Comparison of ENCODE assay signal across 31 mouse cellular contexts in genomic region chr15:56016070-56016469, GRCm38 (mm10).
"Had no signal": no experiment of that assay in that cellular context is flagged by ENCODE, and none has a peak within 500 bp of the region (broad histone marks: within the 10 kb centered on the region; RNA-seq: fewer than 3 reads in every experiment).

No protein-coding gene starts in this region.

- H3K4me2 ChIP-seq: heart, embryonic 11.5 days; heart, embryonic 12.5 days; heart, embryonic 13.5 days; heart, embryonic 15.5 days; hindbrain, embryonic 12.5 days; hindbrain, embryonic 13.5 days; hindbrain, embryonic 14.5 days; hindbrain, embryonic 15.5 days; intestine, embryonic 15.5 days; kidney, embryonic 15.5 days had no signal

- H3K27me3 ChIP-seq: heart, embryonic 12.5 days; heart, embryonic 13.5 days; heart, embryonic 15.5 days; hindbrain, embryonic 12.5 days; hindbrain, embryonic 13.5 days; hindbrain, embryonic 15.5 days; intestine, embryonic 15.5 days; kidney, embryonic 15.5 days had no signal

- H3K9ac ChIP-seq: heart, embryonic 12.5 days; heart, embryonic 13.5 days; heart, embryonic 15.5 days; hindbrain, embryonic 12.5 days; hindbrain, embryonic 13.5 days; hindbrain, embryonic 14.5 days; hindbrain, embryonic 15.5 days; intestine, embryonic 15.5 days; kidney, embryonic 15.5 days had no signal

- DNase-seq: heart, postnatal 10 days; heart, postnatal 14 days; heart, postnatal 36 days; heart, postnatal 4 days; kidney, adult 11 months; kidney, adult 18-20 months; kidney, adult 2 months; kidney, adult 8-10 months; kidney, adult 9 months; kidney, postnatal 10 days; kidney, postnatal 14 days; kidney, postnatal 25 days; kidney, postnatal 36 days; kidney, postnatal 4 days; layer of hippocampus, adult 9-11 months; layer of hippocampus, postnatal 36 days had no signal

- H3K36me3 ChIP-seq: heart, embryonic 12.5 days; heart, embryonic 13.5 days; heart, embryonic 15.5 days; hindbrain, embryonic 10.5 days; hindbrain, embryonic 12.5 days; hindbrain, embryonic 13.5 days; hindbrain, embryonic 15.5 days; intestine, embryonic 15.5 days; kidney, embryonic 15.5 days had no signal

- H3K4me1 ChIP-seq: heart, embryonic 12.5 days; heart, embryonic 15.5 days; hindbrain, embryonic 10.5 days; hindbrain, embryonic 12.5 days; hindbrain, embryonic 13.5 days; hindbrain, embryonic 15.5 days; intestine, embryonic 15.5 days; kidney, embryonic 15.5 days had no signal

- H3K27ac ChIP-seq: heart, embryonic 13.5 days; heart, embryonic 15.5 days; hindbrain, embryonic 10.5 days; hindbrain, embryonic 12.5 days; hindbrain, embryonic 13.5 days; hindbrain, embryonic 14.5 days; hindbrain, embryonic 15.5 days; hindbrain, postnatal 0 days; intestine, embryonic 15.5 days; kidney, embryonic 15.5 days; kidney, postnatal 0 days; layer of hippocampus, adult 2 months; left cerebral cortex, adult 2 months had no signal

- H3K4me3 ChIP-seq: heart, embryonic 12.5 days; heart, embryonic 13.5 days; heart, embryonic 15.5 days; hindbrain, embryonic 10.5 days; hindbrain, embryonic 12.5 days; hindbrain, embryonic 13.5 days; hindbrain, embryonic 15.5 days; intestine, embryonic 15.5 days; kidney, embryonic 15.5 days; layer of hippocampus, adult 2 months; left cerebral cortex, adult 2 months had no signal

- H3K9me3 ChIP-seq: heart, embryonic 12.5 days; heart, embryonic 13.5 days; heart, embryonic 15.5 days; hindbrain, embryonic 10.5 days; hindbrain, embryonic 12.5 days; hindbrain, embryonic 13.5 days; hindbrain, embryonic 15.5 days; intestine, embryonic 15.5 days; kidney, embryonic 15.5 days had no signal
